8 mouse cellular contexts compared by ENCODE assay signal in the genomic region with DNA sequence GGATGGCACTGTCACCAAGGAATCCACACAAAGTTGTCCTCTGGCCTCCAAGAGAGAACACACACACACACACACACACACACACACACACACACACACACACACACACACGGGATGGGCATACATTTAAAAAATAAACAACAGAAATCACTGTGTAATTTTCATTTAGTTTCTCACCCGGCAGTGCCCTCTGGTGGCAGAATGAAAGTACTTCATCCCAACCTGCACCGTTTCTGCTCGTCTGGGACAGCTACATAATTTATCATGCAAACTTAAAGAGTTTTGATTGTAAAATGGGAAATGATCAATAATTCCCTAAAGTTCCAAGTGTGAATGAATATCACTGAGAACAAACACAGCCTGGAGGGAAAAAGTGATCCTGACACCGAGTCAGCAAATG.
A peak's percentile ranks its signal among the peaks of the same experiment; 100 is the strongest.
DNase-seq lines count a peak whose midpoint lies in the region; ATAC-seq and TF ChIP-seq lines count a peak whose summit lies in the region.

No protein-coding gene starts in this region.

- peak; percentile 38 for DNase-seq in gastrocnemius, adult 2 months
- no peak for DNase-seq in gastrocnemius, adult 8-10 months (ENCODE audit: low spot score in 2 of 2)
- peak; percentile 9 for DNase-seq in spleen, adult 12 weeks (ENCODE audit: low spot score)
- DNase-seq in spleen, postnatal 4 days (ENCODE audit: low spot score in 2 of 2), result no peak
- peak; percentile 9 for DNase-seq in c-Kit-positive CD71-positive TER-119-negative erythroid progenitor cells, embryonic 14.5 days (ENCODE audit: low read depth)
- peak; percentile 73 to 75 for DNase-seq in kidney, postnatal 4 days
- DNase-seq in yolk sac, embryonic 10.5 days (ENCODE audit: low spot score), result no peak

- no peak overlapping the region for H3K27ac ChIP-seq in gastrocnemius, adult 2 months

- no peak overlapping the region for H3K4me3 ChIP-seq in gastrocnemius, adult 2 months

- intact Hi-C loops in gastrocnemius, adult 2 months (cut with DNase I), result loop anchor here (1.0 to 10.0 kb wide), 2 partner anchors 111 to 296 kb away; no protein-coding TSS in a partner anchor

- peak; percentile 52; the same call in 1 of the 2 replicates for ATAC-seq in megakaryocyte-erythroid progenitor cell, adult 5-6 weeks (replicated peaks; ENCODE audit: low FRiP score, low TSS enrichment, poor library complexity, severe bottlenecking)

- TF ChIP-seq CTCF in gastrocnemius, adult 2 months (IDR thresholded peaks at IDR 0.05), result peak; percentile 69

Comparison
In these comparisons a context has a peak if more than half of its experiments do, and no peak if none do; other contexts are left out.
1. DNase-seq: peak in gastrocnemius, adult 2 months (single experiment), spleen, adult 12 weeks (single experiment), c-Kit-positive CD71-positive TER-119-negative erythroid progenitor cells, embryonic 14.5 days (single experiment) and kidney, postnatal 4 days (2 of 2); none in gastrocnemius, adult 8-10 months (0 of 2), spleen, postnatal 4 days (0 of 2) and yolk sac, embryonic 10.5 days (single experiment).